Comparison of ENCODE assay signal across 9 mouse cellular contexts in the genomic region with DNA sequence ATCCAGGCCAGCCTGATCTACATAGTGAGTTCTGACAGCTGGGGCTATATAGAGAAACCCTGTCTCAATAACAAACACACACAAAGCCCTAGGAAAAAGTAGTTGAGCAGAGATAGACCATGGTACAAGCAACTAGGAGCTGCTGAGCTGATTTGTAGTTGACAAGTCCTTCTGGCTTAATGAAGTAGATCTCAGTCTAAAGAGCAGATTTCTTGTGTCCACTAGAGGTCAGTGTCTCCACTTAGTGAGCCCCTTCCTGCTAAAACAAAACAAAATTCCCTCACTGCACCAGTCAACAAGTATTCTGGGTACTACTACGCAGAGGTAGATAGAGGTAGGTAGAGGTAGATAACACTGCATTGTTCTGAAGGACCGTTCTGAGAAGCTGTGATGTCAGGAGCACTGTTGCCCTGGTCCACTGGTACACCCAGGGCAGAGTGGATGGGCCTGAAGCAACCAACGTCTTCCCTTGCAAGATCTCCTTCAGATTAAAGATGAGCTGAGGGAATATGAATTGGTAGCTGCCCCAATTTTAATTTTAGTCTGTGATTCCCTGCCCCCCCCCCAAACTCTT. TPM values are rescaled to one million over a fixed set of nuclear protein-coding genes. Genes with fewer than 3 reads are reported as not detected.
DNase-seq lines count a peak whose midpoint lies in the region; ATAC-seq and TF ChIP-seq lines count a peak whose summit lies in the region.
"Had no signal": no experiment of that assay in that cellular context is flagged by ENCODE, and none has a peak within 500 bp of the region (broad histone marks: within the 10 kb centered on the region; RNA-seq: fewer than 3 reads in every experiment).

No protein-coding gene starts in this region.

- H3K36me3 ChIP-seq in kidney, adult 2 months (ENCODE audit: control insufficient read depth, insufficient read depth, low read length): no peaks in the 10 kb centered on the region
- no peaks in the 10 kb centered on the region for H3K36me3 ChIP-seq in kidney, embryonic 15.5 days
- H3K36me3 ChIP-seq in ES-Bruce4 (ENCODE audit: control insufficient read depth, insufficient read depth, low read length, poor library complexity, severe bottlenecking): no peaks in the 10 kb centered on the region
- H3K36me3 ChIP-seq in hindbrain, embryonic 16.5 days (ENCODE audit: control insufficient read depth, insufficient read depth, low read length): no peaks in the 10 kb centered on the region
- H3K36me3 ChIP-seq: embryonic facial prominence, embryonic 13.5 days had no signal

- WGBS in kidney, adult 2 months: 44% methylated on average over 3 of the region's 3 CpGs
- 41% methylated on average over 3 of the region's 3 CpGs for WGBS in kidney, embryonic 15.5 days
- 37% methylated on average over 3 of the region's 3 CpGs for WGBS in hindbrain, embryonic 16.5 days

- peaks cover 3% of the 10 kb centered on the region; the same call in 1 of the 2 replicates for H3K4me1 ChIP-seq in kidney, adult 2 months (ENCODE audit: control insufficient read depth, insufficient read depth, low read length)
- no peaks in the 10 kb centered on the region for H3K4me1 ChIP-seq in kidney, embryonic 15.5 days
- no peaks in the 10 kb centered on the region for H3K4me1 ChIP-seq in ES-Bruce4 (ENCODE audit: control insufficient read depth, insufficient read depth, low read length)
- H3K4me1 ChIP-seq in hindbrain, embryonic 16.5 days (ENCODE audit: control insufficient read depth, insufficient read depth, low read depth, low read length): peaks cover 10% of the 10 kb centered on the region; the same call in 1 of the 2 replicates

- H3K4me2 ChIP-seq in kidney, embryonic 15.5 days: no peak overlapping the region
- no peak overlapping the region for H3K4me2 ChIP-seq in hindbrain, embryonic 16.5 days (ENCODE audit: low read length)
- H3K4me2 ChIP-seq: embryonic facial prominence, embryonic 13.5 days had no signal

- peak; percentile 32 for TF ChIP-seq CTCF in kidney, adult 2 months (conservative IDR thresholded peaks at IDR 0.05; ENCODE audit: insufficient read depth, insufficient read length, low read depth, low read length)
- peak; percentile 34 for TF ChIP-seq CTCF in ES-Bruce4 (IDR thresholded peaks at IDR 0.05; ENCODE audit: low read depth, low read length)

- peak; percentile 77 for DNase-seq in kidney, adult 2 months
- peak; percentile 55 to 56 for DNase-seq in cerebellum, adult 18-20 months
- DNase-seq in gastrocnemius, postnatal 25 days: no peak
- DNase-seq in spleen, postnatal 10 days (ENCODE audit: low spot score in 2 of 2): no peak

- H3K27ac ChIP-seq in kidney, adult 2 months (ENCODE audit: insufficient read depth, low read depth, low read length): no peak overlapping the region
- no peak overlapping the region for H3K27ac ChIP-seq in kidney, embryonic 15.5 days
- no peak overlapping the region for H3K27ac ChIP-seq in ES-Bruce4 (ENCODE audit: insufficient read depth, low read length)
- no peak overlapping the region for H3K27ac ChIP-seq in hindbrain, embryonic 16.5 days (ENCODE audit: low read depth, low read length)
- H3K27ac ChIP-seq: embryonic facial prominence, embryonic 13.5 days had no signal

- no peak for TF ChIP-seq EP300 in ES-Bruce4 (IDR thresholded peaks at IDR 0.05; ENCODE audit: insufficient read depth, low read depth, low read length)

- H3K4me3 ChIP-seq in kidney, adult 2 months (ENCODE audit: insufficient read depth, low read depth, low read length): no peak overlapping the region
- no peak overlapping the region for H3K4me3 ChIP-seq in kidney, embryonic 15.5 days (replicated peaks)
- H3K4me3 ChIP-seq in ES-Bruce4 (ENCODE audit: low read depth, low read length): no peak overlapping the region
- H3K4me3 ChIP-seq in hindbrain, embryonic 16.5 days (ENCODE audit: low read length): no peak overlapping the region
- H3K4me3 ChIP-seq: embryonic facial prominence, embryonic 13.5 days had no signal

- H3K9me3 ChIP-seq in kidney, embryonic 15.5 days (replicated peaks): no peaks in the 10 kb centered on the region
- no peaks in the 10 kb centered on the region for H3K9me3 ChIP-seq in ES-Bruce4 (replicated peaks; ENCODE audit: control insufficient read depth, insufficient read depth, low read length, poor library complexity, severe bottlenecking)
- H3K9me3 ChIP-seq in hindbrain, embryonic 16.5 days (ENCODE audit: control insufficient read depth, low read length): no peaks in the 10 kb centered on the region
- H3K9me3 ChIP-seq: embryonic facial prominence, embryonic 13.5 days had no signal

- no peaks in the 10 kb centered on the region for H3K27me3 ChIP-seq in kidney, adult 2 months (replicated peaks; ENCODE audit: control insufficient read depth, insufficient read depth, low read length)
- H3K27me3 ChIP-seq in kidney, embryonic 15.5 days: peaks cover 1% of the 10 kb centered on the region; the same call in 1 of the 2 replicates
- no peaks in the 10 kb centered on the region for H3K27me3 ChIP-seq in ES-Bruce4 (ENCODE audit: control insufficient read depth, insufficient read depth, low read length, poor library complexity, severe bottlenecking)
- H3K27me3 ChIP-seq in hindbrain, embryonic 16.5 days (replicated peaks; ENCODE audit: control insufficient read depth, insufficient read depth, low read length): no peaks in the 10 kb centered on the region

- no peak overlapping the region for H3K9ac ChIP-seq in kidney, embryonic 15.5 days
- no peak overlapping the region for H3K9ac ChIP-seq in ES-Bruce4 (ENCODE audit: low read depth, poor library complexity, severe bottlenecking)
- no peak overlapping the region for H3K9ac ChIP-seq in hindbrain, embryonic 16.5 days (ENCODE audit: low read depth, low read length)
- H3K9ac ChIP-seq: embryonic facial prominence, embryonic 13.5 days had no signal

- no peak for ATAC-seq in kidney, embryonic 15.5 days (replicated peaks; ENCODE audit: low FRiP score)
- ATAC-seq in hindbrain, embryonic 16.5 days: peak; percentile 24; the same call in 1 of the 2 replicates
- ATAC-seq in megakaryocyte-erythroid progenitor cell, adult 5-6 weeks (replicated peaks; ENCODE audit: low FRiP score, low TSS enrichment, poor library complexity, severe bottlenecking): peak; percentile 71; the same call in 1 of the 2 replicates

- TF ChIP-seq POLR2A in kidney, adult 2 months (IDR thresholded peaks at IDR 0.05; ENCODE audit: low read depth, low read length): no peak
- no peak for TF ChIP-seq POLR2A in ES-Bruce4 (IDR thresholded peaks at IDR 0.05; ENCODE audit: insufficient read depth, low read length)

RNA-seq across cellular contexts. Expression of a gene that starts 18.1 kb away (rescaled TPM):
- 34.1 and 39.8 TPM in 2 replicates for polyA plus RNA-seq in kidney, adult 2 months (2012; rRNA removed)
- polyA plus RNA-seq in kidney, embryonic 15.5 days (2015; fragmentation: Nextera tagmentation; extraction: Ambion mirVana): 19.0 and 19.2 TPM in 2 replicates
- 7.1 and 9.6 TPM in 2 replicates for polyA plus RNA-seq in ES-Bruce4 (2011; ENCODE audit: insufficient read depth, insufficient read length, low read depth, missing spikeins)
- polyA plus RNA-seq in hindbrain, embryonic 16.5 days (2015; fragmentation: Nextera tagmentation; extraction: Ambion mirVana): 10.8 and 15.2 TPM in 2 replicates
- 88.1 and 106 TPM in 2 replicates for total RNA-seq in megakaryocyte-erythroid progenitor cell, adult 5-6 weeks (2014; fragmentation: Nextera tagmentation)
- 36.2 and 60.3 TPM in 2 replicates for total RNA-seq in megakaryocyte-erythroid progenitor cell, adult 5-6 weeks (2017)
- total RNA-seq in gastrocnemius, postnatal 25 days (2021): 1 to 10 TPM; 2.8 to 3.1 TPM

RNA-seq across cellular contexts. Expression of a gene that starts 23.2 kb away (rescaled TPM):
- polyA plus RNA-seq in kidney, adult 2 months (2012; rRNA removed): 53.4 and 59.5 TPM in 2 replicates
- 50.7 and 55.0 TPM in 2 replicates for polyA plus RNA-seq in kidney, embryonic 15.5 days (2015; fragmentation: Nextera tagmentation; extraction: Ambion mirVana)
- 26.5 and 28.2 TPM in 2 replicates for polyA plus RNA-seq in ES-Bruce4 (2011; ENCODE audit: insufficient read depth, insufficient read length, low read depth, missing spikeins)
- polyA plus RNA-seq in hindbrain, embryonic 16.5 days (2015; fragmentation: Nextera tagmentation; extraction: Ambion mirVana): 10.4 and 14.2 TPM in 2 replicates
- total RNA-seq in megakaryocyte-erythroid progenitor cell, adult 5-6 weeks (2014; fragmentation: Nextera tagmentation): 27.5 and 34.8 TPM in 2 replicates
- 24.0 and 31.1 TPM in 2 replicates for total RNA-seq in megakaryocyte-erythroid progenitor cell, adult 5-6 weeks (2017)
- 1 to 10 TPM; 5.5 to 5.9 TPM for total RNA-seq in gastrocnemius, postnatal 25 days (2021)

RNA-seq across cellular contexts. Expression of a gene that starts 55.7 kb away (rescaled TPM):
- 107 and 122 TPM in 2 replicates for polyA plus RNA-seq in kidney, adult 2 months (2012; rRNA removed)
- 16.1 and 16.5 TPM in 2 replicates for polyA plus RNA-seq in kidney, embryonic 15.5 days (2015; fragmentation: Nextera tagmentation; extraction: Ambion mirVana)
- polyA plus RNA-seq in ES-Bruce4 (2011; ENCODE audit: insufficient read depth, insufficient read length, low read depth, missing spikeins): 37.2 and 41.3 TPM in 2 replicates
- 20.5 and 22.3 TPM in 2 replicates for polyA plus RNA-seq in hindbrain, embryonic 16.5 days (2015; fragmentation: Nextera tagmentation; extraction: Ambion mirVana)
- total RNA-seq in megakaryocyte-erythroid progenitor cell, adult 5-6 weeks (2014; fragmentation: Nextera tagmentation): 19.6 and 24.8 TPM in 2 replicates
- total RNA-seq in megakaryocyte-erythroid progenitor cell, adult 5-6 weeks (2017): 29.7 and 74.5 TPM in 2 replicates
- total RNA-seq in gastrocnemius, postnatal 25 days (2021): 10 to 100 TPM; 16.0 to 19.0 TPM

Comparison
In these comparisons a context has a peak if more than half of its experiments do, and no peak if none do; other contexts are left out.
1. DNase-seq: peak in kidney, adult 2 months (single experiment) and cerebellum, adult 18-20 months (2 of 2); none in gastrocnemius, postnatal 25 days (single experiment) and spleen, postnatal 10 days (0 of 2).